Mouse (Mus musculus) stomach, embryonic 14.5 days (tissue): ENCODE measurements around the gene Plscr1. TPM values are rescaled to one million over a fixed set of nuclear protein-coding genes. Genes with fewer than 3 reads are reported as not detected.

Experiments
- ATAC-seq: fragments of 200-750 bp; cut with Nextera tagmentation; 2 replicates; pipeline ENCODE4 v1.8.0; 2017; ENCODE audit warnings: low read depth, moderate TSS enrichment; ENCODE audit not compliant: insufficient number of reproducible peaks, insufficient read depth, low FRiP score
- H3K27ac ChIP-seq: fragments of 300-500 bp; sonication (generic); 2 replicates; pipeline ENCODE4 v1.5.1; 2014; ENCODE audit warnings: mild to moderate bottlenecking, low read length, moderate library complexity, mixed read lengths
- H3K27me3 ChIP-seq: fragments of 300-500 bp; sonication (generic); 2 replicates; pipeline ENCODE4 v1.6.1; 2014; ENCODE audit warnings: low read length, control low read depth, mixed read lengths; ENCODE audit not compliant: control insufficient read depth, insufficient read depth
- H3K36me3 ChIP-seq: fragments of 300-500 bp; sonication (generic); 2 replicates; pipeline ENCODE4 v1.6.1; 2014; ENCODE audit warnings: mild to moderate bottlenecking, control low read depth, low read length, moderate library complexity, mixed read lengths; ENCODE audit not compliant: control insufficient read depth, insufficient read depth
- H3K4me1 ChIP-seq: fragments of 300-500 bp; sonication (generic); 2 replicates; pipeline ENCODE4 v1.6.1; 2014; ENCODE audit warnings: low read length, control low read depth, mixed read lengths; ENCODE audit not compliant: control insufficient read depth, insufficient read depth
- H3K4me2 ChIP-seq: fragments of 300-500 bp; sonication (generic); replicated peaks from 2 replicates; pipeline ENCODE4 v1.6.1; 2014; ENCODE audit warnings: low read depth, low read length, control low read depth
- H3K4me3 ChIP-seq: fragments of 300-500 bp; sonication (generic); 2 replicates; pipeline ENCODE4 v1.5.1; 2014; ENCODE audit warnings: low read depth, low read length, control low read depth
- H3K9ac ChIP-seq: fragments of 300-500 bp; sonication (generic); replicated peaks from 2 replicates; pipeline ENCODE4 v1.6.1; 2014; ENCODE audit warnings: low read depth, mild to moderate bottlenecking, control low read depth, low read length, moderate library complexity, mixed read lengths
- H3K9me3 ChIP-seq: fragments of 300-500 bp; sonication (generic); 2 replicates; pipeline ENCODE4 v1.6.1; 2016; ENCODE audit warnings: low read depth, low read length, control low read depth; ENCODE audit not compliant: control insufficient read depth
- WGBS: fragments of 180-500 bp; shearing (Covaris S2); extraction: QIAGEN DNeasy Blood & Tissue Kit; methylation state at CpG from one replicate; pipeline ENCODE4 v1.1.7; 2014; 5-methylcytosine and 5-hydroxymethylcytosine counted together
- microRNA-seq: library from miRNA; unstranded; fragments of <30 nt; microRNA quantifications from one replicate; pipeline ENCODE4, GENCODE M21; 2016
- polyA plus RNA-seq: library from polyadenylated mRNA; unstranded; fragments of >200 nt; fragmentation: Nextera tagmentation; extraction: Ambion mirVana; gene quantifications from 2 replicates; pipeline ENCODE4 v1.2.1, GENCODE M21; 2014

The Plscr1 gene
- polyA plus RNA-seq, 1 experiment from 2014 or later = 51.4 TPM

DNA sequence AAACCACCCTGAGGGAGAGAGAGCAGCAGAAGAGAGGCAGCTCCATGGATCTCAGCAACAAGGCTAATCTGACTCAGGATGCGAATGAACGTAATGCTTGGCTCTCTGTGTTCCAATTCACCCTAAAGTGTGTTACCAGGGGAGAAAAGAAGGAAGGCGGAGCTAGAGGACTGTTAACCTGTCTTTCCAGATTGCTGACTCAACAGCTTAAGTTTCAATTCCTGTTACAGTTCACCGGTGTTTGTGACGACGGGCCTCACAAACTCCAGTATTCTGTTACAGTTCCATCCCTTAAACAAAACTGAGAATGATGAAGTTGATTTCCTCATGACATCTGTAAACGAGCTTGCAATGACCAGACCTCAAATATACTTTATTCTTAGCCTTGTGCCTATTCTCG, 55.5 kb downstream of the Plscr1 start:
- H3K4me2 ChIP-seq = no peak overlapping the region
- H3K4me1 ChIP-seq = no peaks in the 10 kb centered on the region
- whole genome bisulfite sequencing = 75% methylated on average over 8 of the region's 8 CpGs
- H3K27ac ChIP-seq = no peak overlapping the region
- H3K36me3 ChIP-seq = no peaks in the 10 kb centered on the region
- no peaks in the 10 kb centered on the region for H3K27me3 ChIP-seq
- H3K9ac ChIP-seq = no peak overlapping the region
- no peaks in the 10 kb centered on the region for H3K9me3 ChIP-seq
- no peak for ATAC-seq
- H3K4me3 ChIP-seq = no peak overlapping the region

DNA sequence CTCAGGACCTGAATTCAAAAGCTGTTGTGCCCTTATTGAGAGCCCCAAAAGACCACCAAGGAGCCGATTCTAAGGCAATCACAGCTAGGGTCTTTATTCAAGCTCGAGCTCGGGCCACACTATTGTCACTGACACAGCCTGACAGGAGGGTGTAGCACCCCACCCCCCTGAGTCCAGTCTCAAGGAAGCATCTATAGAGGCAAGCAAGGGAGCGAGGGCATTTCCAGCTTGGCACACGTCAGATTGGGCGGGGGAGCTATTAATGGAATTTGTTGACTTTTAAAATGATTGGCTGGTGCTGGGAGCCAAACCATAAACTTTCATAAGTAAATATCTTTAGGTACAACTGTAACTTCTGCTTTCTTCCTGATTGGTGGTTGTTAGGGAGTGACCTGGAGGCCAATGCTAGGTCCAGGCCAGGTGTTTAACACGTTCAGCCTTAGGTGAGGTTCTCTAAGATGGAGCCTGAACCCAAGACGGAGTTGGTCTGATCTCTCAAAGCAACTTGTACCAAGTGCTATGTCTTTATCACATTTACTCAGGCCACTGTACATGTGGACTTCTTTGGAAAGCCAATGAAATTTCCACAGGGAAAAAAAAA, 56.2 kb downstream of the Plscr1 start:
- Histone ChIP-seq H3K36me3 (no peaks in the 10 kb centered on the region), H3K4me2 (no peak overlapping the region), H3K4me1 (no peaks in the 10 kb centered on the region), H3K27ac (no peak overlapping the region), H3K9me3 (no peaks in the 10 kb centered on the region), H3K4me3 (no peak overlapping the region), H3K27me3 (no peaks in the 10 kb centered on the region), H3K9ac (no peak overlapping the region)
- no peak for ATAC-seq
- 79% methylated on average over 8 of the region's 8 CpGs for WGBS

GRCm38 (mm10) chr9:92309077-92309476, 59.5 kb downstream of the Plscr1 start, which contains the start of gene 1700057G04Rik:
Gene 1700057G04Rik (plus strand): TSS chr9:92309377.
- 64% methylated on average over 1 of the region's 1 CpGs for WGBS
- no peaks in the 10 kb centered on the region for H3K36me3 ChIP-seq

DNA sequence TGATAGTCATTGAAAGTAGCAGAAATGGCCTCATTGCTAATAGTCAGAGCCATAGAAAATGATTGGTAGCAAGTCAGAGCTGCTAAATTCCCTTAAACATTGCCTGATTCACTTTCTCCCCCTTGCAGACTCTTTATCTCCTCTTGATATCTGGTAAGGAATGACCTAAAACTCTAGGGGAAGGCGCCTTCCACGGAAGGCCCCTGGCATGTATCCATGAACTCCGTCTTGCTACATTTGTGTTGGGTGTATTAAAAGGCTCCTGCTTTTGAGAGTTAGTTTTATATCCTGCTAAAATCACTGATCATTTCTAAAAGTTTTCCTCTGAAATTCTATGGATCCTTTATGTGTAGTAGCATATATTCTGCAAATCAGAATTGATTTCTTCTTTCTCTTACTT, 67.2 kb downstream of the Plscr1 start:
- no peak overlapping the region for H3K27ac ChIP-seq
- no peak for ATAC-seq
- H3K9ac ChIP-seq = no peak overlapping the region
- H3K4me2 ChIP-seq = no peak overlapping the region
- no peaks in the 10 kb centered on the region for H3K9me3 ChIP-seq
- WGBS = 83% methylated on average over 3 of the region's 3 CpGs
- no peaks in the 10 kb centered on the region for H3K27me3 ChIP-seq
- no peaks in the 10 kb centered on the region for H3K4me1 ChIP-seq
- no peaks in the 10 kb centered on the region for H3K36me3 ChIP-seq
- H3K4me3 ChIP-seq = no peak overlapping the region

More at GRCm38 (mm10) chr9:92309077-92309476, 59.5 kb downstream of the Plscr1 start, which contains the start of gene 1700057G04Rik:
- H3K4me3 ChIP-seq = no peak within 1 kb of the TSS
- no peaks in the 10 kb centered on the region for H3K9me3 ChIP-seq
- H3K4me1 ChIP-seq = no peaks in the 10 kb centered on the region
- H3K27me3 ChIP-seq = no peaks in the 10 kb centered on the region
- H3K4me2 ChIP-seq = no peak within 1 kb of the TSS
- no peak for ATAC-seq
- no peak within 1 kb of the TSS for H3K27ac ChIP-seq
- H3K9ac ChIP-seq = no peak within 1 kb of the TSS

Small RNAs within 50 kb of the gene (microRNA-seq; reads per million reads assigned to microRNA genes)
- not detected for gene Mir6386

Other genes starting within 250 kb of the Plscr1 start
- 0.27 and 0.71 TPM in 2 replicates for gene Plscr5, start 56.8 kb upstream of the Plscr1 start, polyA plus RNA-seq
- gene Plscr2, start 25.9 kb downstream of the Plscr1 start, polyA plus RNA-seq = 0.98 and 1.1 TPM in 2 replicates
- not detected in 2 replicates for gene 1700057G04Rik, start 59.6 kb downstream of the Plscr1 start, polyA plus RNA-seq
- 12.1 and 13.2 TPM in 2 replicates for gene Plscr4, start 207.6 kb downstream of the Plscr1 start, polyA plus RNA-seq